Mouse (Mus musculus): ENCODE measurements around the gene C130050O18Rik. TPM values are rescaled to one million over a fixed set of nuclear protein-coding genes. Genes with fewer than 3 reads are reported as not detected.

C130050O18Rik gene
- total RNA-seq, 2 experiments from 2014 or later: 1.0 to 1.5 TPM

DNA sequence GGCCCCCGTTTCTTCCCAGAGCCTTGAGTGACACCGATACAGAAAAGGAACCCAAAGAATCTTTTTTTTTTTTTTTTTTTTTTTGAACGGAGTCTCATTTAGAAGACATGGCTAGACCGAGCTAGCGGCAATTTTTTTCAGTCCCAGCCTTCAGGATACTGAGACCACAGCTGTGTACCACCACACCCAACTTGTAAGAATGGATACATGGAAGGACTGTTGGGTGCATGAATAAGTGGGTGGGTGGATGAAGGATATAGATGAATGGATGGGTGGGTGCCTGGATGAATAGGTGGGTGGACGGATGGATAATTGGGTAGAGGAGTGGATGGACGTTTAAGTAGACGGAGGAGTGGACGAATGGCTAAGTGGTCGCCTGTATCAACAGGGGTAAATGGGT, 54.9 kb downstream of the C130050O18Rik start:
- DNase-seq: no peak

- DNase-seq: peak; percentile 99
Observed at GRCm38 (mm10) chr5:139460384-139461067, 55.4 kb downstream of the C130050O18Rik start, which contains the start of gene 3110082I17Rik. Gene 3110082I17Rik, minus strand, starts transcription at chr5:139460527.

- no peak for DNase-seq
Observed at GRCm38 (mm10) chr5:139464874-139465273, 59.8 kb downstream of the C130050O18Rik start.

Small RNAs within 50 kb of the gene (microRNA-seq; reads per million reads assigned to microRNA genes)
- gene Mir339: 145 to 205 reads per million in 2 experiments

Other genes with a start within 250 kb of the C130050O18Rik start
- gene Sun1, start 204.6 kb upstream of the C130050O18Rik start, total RNA-seq (2021): 10 to 100 TPM; 42.7 to 52.4 TPM
- 10 to 100 TPM; 48.4 to 55.6 TPM for gene Get4, start 153.0 kb upstream of the C130050O18Rik start, total RNA-seq (2021)
- gene Adap1, start 79.7 kb upstream of the C130050O18Rik start, total RNA-seq (2021): 1 to 10 TPM; 2.2 to 2.6 TPM
- gene Cox19, start 53.9 kb upstream of the C130050O18Rik start, total RNA-seq (2021): 10 to 100 TPM; 72.0 to 76.4 TPM
- gene Cyp2w1, start 52.7 kb upstream of the C130050O18Rik start, total RNA-seq (2021): not detected
- 10 to 100 TPM; 13.0 to 19.0 TPM for gene Gpr146, start 27.6 kb upstream of the C130050O18Rik start, total RNA-seq (2021)
- gene Gper1, start 17.9 kb downstream of the C130050O18Rik start, total RNA-seq (2021): 1 to 10 TPM; 2.3 to 2.7 TPM
- 10 to 100 TPM; 11.8 to 12.2 TPM for gene 3110082I17Rik, start 55.2 kb downstream of the C130050O18Rik start, total RNA-seq (2021)
- gene Zfand2a, start 79.3 kb downstream of the C130050O18Rik start, total RNA-seq (2021): 10 to 100 TPM; 10.0 to 11.7 TPM
- not detected for gene Uncx, start 138.2 kb downstream of the C130050O18Rik start, total RNA-seq (2021)